Mouse (Mus musculus) limb, embryonic 14.5 days (tissue): ENCODE results near the gene Gm5134. TPM values are rescaled to one million over a fixed set of nuclear protein-coding genes. Genes with fewer than 3 reads are reported as not detected.

ENCODE experiments used
- ATAC-seq: fragments of 200-750 bp; cut with Nextera tagmentation; 2 replicates; pipeline ENCODE4 v1.8.0; 2017; ENCODE audit warnings: low read depth, moderate number of reproducible peaks, moderate TSS enrichment; ENCODE audit not compliant: low FRiP score
- DNase-seq: peaks from one replicate; pipeline ENCODE4 v3.0.0-alpha.2; 2015; ENCODE audit warnings: low spot score
- H3K27ac ChIP-seq: fragments of 300-500 bp; sonication (generic); replicated peaks from 2 replicates; pipeline ENCODE4 v1.5.1; 2014; ENCODE audit warnings: low read depth, mild to moderate bottlenecking, low read length, moderate library complexity, mixed read lengths
- H3K27me3 ChIP-seq: fragments of 300-500 bp; sonication (generic); 2 replicates; pipeline ENCODE4 v1.6.1; 2014; ENCODE audit warnings: low read length, mixed read lengths; ENCODE audit not compliant: control insufficient read depth, insufficient read depth
- H3K36me3 ChIP-seq: fragments of 300-500 bp; sonication (generic); 2 replicates; pipeline ENCODE4 v1.6.1; 2014; ENCODE audit warnings: mild to moderate bottlenecking, low read length, moderate library complexity, mixed read lengths; ENCODE audit not compliant: control insufficient read depth, insufficient read depth
- H3K4me1 ChIP-seq: fragments of 300-500 bp; sonication (generic); 2 replicates; pipeline ENCODE4 v1.6.1; 2014; ENCODE audit warnings: antibody characterized with exemption, low read length, mixed read lengths; ENCODE audit not compliant: control insufficient read depth, insufficient read depth
- H3K4me2 ChIP-seq: fragments of 300-500 bp; sonication (generic); replicated peaks from 2 replicates; pipeline ENCODE4 v1.6.1; 2014; ENCODE audit warnings: low read depth, mild to moderate bottlenecking, low read length, moderate library complexity; ENCODE audit not compliant: severe bottlenecking
- H3K4me3 ChIP-seq: fragments of 300-500 bp; sonication (generic); replicated peaks from 2 replicates; pipeline ENCODE4 v1.5.1; 2014; ENCODE audit warnings: low read length
- H3K9ac ChIP-seq: fragments of 300-500 bp; sonication (generic); 2 replicates; pipeline ENCODE4 v1.6.1; 2014; ENCODE audit warnings: mild to moderate bottlenecking, low read depth, low read length, moderate library complexity; ENCODE audit not compliant: severe bottlenecking
- H3K9me3 ChIP-seq: fragments of 300-500 bp; sonication (generic); 2 replicates; pipeline ENCODE4 v1.6.1; 2016; ENCODE audit warnings: low read length; ENCODE audit not compliant: control insufficient read depth
- POLR2A ChIP-seq: fragments of 200-500 bp; IDR thresholded peaks from 2 replicates; pipeline ENCODE4 v1.8.0; 2012; ENCODE audit warnings: inconsistent platforms, mild to moderate bottlenecking, moderate library complexity, borderline replicate concordance; ENCODE audit not compliant: insufficient read depth, insufficient read length; ENCODE audit errors: extremely low read depth
- WGBS: fragments of 180-500 bp; shearing (Covaris S2); extraction: QIAGEN DNeasy Blood & Tissue Kit; methylation state at CpG from one replicate; pipeline ENCODE4 v1.1.7; 2014; 5-methylcytosine and 5-hydroxymethylcytosine counted together
- polyA plus RNA-seq, 2 experiments: library from polyadenylated mRNA; depleted of rRNA in 1 of 2; stranded (reverse) in 1 of 2; unstranded in 1 of 2; fragments of >200 nt; fragmentation: Nextera tagmentation in 1 of 2; extraction: Ambion mirVana in 1 of 2; gene quantifications; 2 replicates each; pipeline versions ENCODE4 v1.2.1 to v1.2.3; 2012 to 2014

The Gm5134 gene
- polyA plus RNA-seq, 2 experiments, result 0.04 to 0.10 TPM

GRCm38 (mm10) chr10:75950791-75951210 is 3.5 kb upstream of the Gm5134 start:
- no peak for TF ChIP-seq POLR2A
- H3K36me3 ChIP-seq, result no peaks in the 10 kb centered on the region
- H3K9me3 ChIP-seq, result no peaks in the 10 kb centered on the region
- DNase-seq, result no peak
- H3K4me3 ChIP-seq, result peak overlapping the region; percentile 34
- peak; percentile 35; the same call in 1 of the 2 replicates for ATAC-seq
- H3K4me2 ChIP-seq, result peak overlapping the region; percentile 75
- H3K9ac ChIP-seq, result peak overlapping the region; percentile 57
- H3K4me1 ChIP-seq, result 0 out of 2 replicates have a peak, but pooled peaks cover 3% of the 10 kb centered on the region
- 2% methylated on average over 23 of the region's 23 CpGs for WGBS
- no peak overlapping the region for H3K27ac ChIP-seq
- H3K27me3 ChIP-seq, result no peaks in the 10 kb centered on the region; the same call in 1 of the 2 replicates

GRCm38 (mm10) chr10:75951424-75952050 is 2.8 kb upstream of the Gm5134 start:
- no peak overlapping the region for H3K27ac ChIP-seq
- no peaks in the 10 kb centered on the region; the same call in 1 of the 2 replicates for H3K27me3 ChIP-seq
- no peaks in the 10 kb centered on the region for H3K9me3 ChIP-seq
- H3K4me1 ChIP-seq, result 0 out of 2 replicates have a peak, but pooled peaks cover 3% of the 10 kb centered on the region
- H3K9ac ChIP-seq, result peak overlapping the region; percentile 57
- DNase-seq, result peak; percentile 73
- no peaks in the 10 kb centered on the region for H3K36me3 ChIP-seq
- peak overlapping the region; percentile 75 for H3K4me2 ChIP-seq
- H3K4me3 ChIP-seq, result peak overlapping the region; percentile 34
- 3% methylated on average over 13 of the region's 13 CpGs for WGBS
- ATAC-seq, result peak; percentile 17
- TF ChIP-seq POLR2A, result no peak

- no peak for TF ChIP-seq POLR2A
- ATAC-seq (no peak), DNase-seq (no peak)
- Histone ChIP-seq H3K27me3 (no peaks in the 10 kb centered on the region), H3K4me3 (no peak overlapping the region), H3K36me3 (no peaks in the 10 kb centered on the region), H3K4me1 (no peaks in the 10 kb centered on the region), H3K9ac (no peak overlapping the region), H3K27ac (no peak overlapping the region), H3K9me3 (no peaks in the 10 kb centered on the region), H3K4me2 (no peak overlapping the region)
- WGBS, result 86% methylated on average over 10 of the region's 10 CpGs
These were observed 19.5 kb downstream of the Gm5134 start for GRCm38 (mm10) chr10:75973846-75974245.

GRCm38 (mm10) chr10:75975216-75975615 is 20.9 kb downstream of the Gm5134 start:
- ATAC-seq, result no peak
- Histone ChIP-seq H3K4me2 (no peak overlapping the region), H3K4me3 (no peak overlapping the region), H3K27me3 (no peaks in the 10 kb centered on the region), H3K27ac (no peak overlapping the region), H3K4me1 (no peaks in the 10 kb centered on the region), H3K9me3 (no peaks in the 10 kb centered on the region), H3K9ac (no peak overlapping the region), H3K36me3 (no peaks in the 10 kb centered on the region)
- no peak for TF ChIP-seq POLR2A
- DNase-seq, result no peak
- WGBS, result 73% methylated on average over 5 of the region's 5 CpGs

GRCm38 (mm10) chr10:75978119-75978834 is 24.0 kb downstream of the Gm5134 start:
- H3K36me3 ChIP-seq, result no peaks in the 10 kb centered on the region
- no peak overlapping the region for H3K9ac ChIP-seq
- no peaks in the 10 kb centered on the region for H3K4me1 ChIP-seq
- 48% methylated on average over 10 of the region's 10 CpGs for WGBS
- H3K9me3 ChIP-seq, result no peaks in the 10 kb centered on the region
- no peaks in the 10 kb centered on the region for H3K27me3 ChIP-seq
- no peak for TF ChIP-seq POLR2A
- DNase-seq, result no peak
- no peak overlapping the region for H3K4me2 ChIP-seq
- no peak for ATAC-seq
- H3K27ac ChIP-seq, result no peak overlapping the region
- H3K4me3 ChIP-seq, result no peak overlapping the region
